Mouse (Mus musculus): ENCODE results near the gene Dennd5b.

DNA sequence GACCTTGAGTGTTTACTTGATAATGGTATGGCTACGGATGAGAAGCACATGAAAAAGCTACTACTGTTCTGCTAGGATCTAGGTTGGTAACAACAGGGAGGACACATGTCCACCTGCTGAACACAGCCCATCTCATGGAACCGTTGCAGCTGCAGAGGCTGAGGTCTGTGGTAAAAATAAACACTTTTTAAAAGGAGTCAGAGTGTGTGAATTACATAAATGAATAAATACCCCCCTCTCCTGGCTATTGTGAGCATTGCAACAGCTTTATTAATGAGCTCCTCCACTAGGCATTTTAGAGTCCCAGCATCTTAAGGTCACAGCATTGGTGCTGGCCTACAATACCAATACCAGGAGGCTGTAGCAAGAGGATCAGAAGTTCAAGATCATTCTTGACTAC is 18.4 kb upstream of the Dennd5b start:
- peak; percentile 90 for TF ChIP-seq CTCF (IDR thresholded peaks at IDR 0.05)
- no peak for TF ChIP-seq POLR2A (IDR thresholded peaks at IDR 0.05; ENCODE audit: insufficient read depth, low read depth, low read length)
